Mouse (Mus musculus) cerebellum, adult 9-10 months (tissue): ENCODE measurements around the gene Rapgef3.

Source experiments
- DNase-seq: peaks from one replicate; pipeline ENCODE4 v3.0.0; 2022

Rapgef3 gene

DNA sequence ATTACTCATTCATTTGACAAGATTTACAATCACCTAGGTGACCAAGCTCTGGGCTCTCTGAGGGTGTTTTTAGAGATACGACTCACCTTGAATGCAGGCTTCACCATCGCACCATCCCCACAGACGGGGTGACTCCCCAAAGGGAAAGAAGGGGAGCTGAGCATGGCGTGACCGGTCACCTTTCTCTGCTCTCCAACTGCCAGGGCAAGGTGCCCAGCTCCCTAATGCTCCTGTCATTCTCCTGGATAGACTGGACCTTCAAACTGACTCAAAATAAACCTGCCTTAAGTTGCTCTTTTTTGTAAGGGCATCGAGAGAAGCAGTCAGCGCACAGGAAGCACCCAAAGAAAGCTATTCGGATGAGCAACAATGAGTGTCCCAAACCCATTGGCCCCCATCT, 2.5 kb upstream of the Rapgef3 start:
- DNase-seq = no peak

DNA sequence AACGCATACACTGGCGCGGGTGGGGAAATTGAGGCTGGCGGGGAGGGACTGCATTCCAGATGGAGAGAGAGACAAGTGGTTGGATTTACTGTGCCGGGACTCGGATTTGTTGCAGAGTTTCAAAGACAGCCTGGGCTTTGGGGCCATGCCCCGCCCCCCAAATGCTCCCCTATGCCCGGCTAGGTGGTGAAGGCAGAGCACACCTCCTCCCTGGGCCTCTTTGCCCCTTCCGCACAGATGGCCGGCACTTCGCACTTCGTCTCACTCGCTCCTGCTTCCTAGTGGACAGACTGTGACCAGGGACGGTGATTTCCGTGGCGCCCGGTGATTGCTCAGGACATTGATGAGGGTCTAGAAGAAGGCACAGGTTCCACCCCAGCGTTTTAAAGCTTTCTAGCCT, 420 bp upstream of the Rapgef3 start:
- no peak for DNase-seq

DNA sequence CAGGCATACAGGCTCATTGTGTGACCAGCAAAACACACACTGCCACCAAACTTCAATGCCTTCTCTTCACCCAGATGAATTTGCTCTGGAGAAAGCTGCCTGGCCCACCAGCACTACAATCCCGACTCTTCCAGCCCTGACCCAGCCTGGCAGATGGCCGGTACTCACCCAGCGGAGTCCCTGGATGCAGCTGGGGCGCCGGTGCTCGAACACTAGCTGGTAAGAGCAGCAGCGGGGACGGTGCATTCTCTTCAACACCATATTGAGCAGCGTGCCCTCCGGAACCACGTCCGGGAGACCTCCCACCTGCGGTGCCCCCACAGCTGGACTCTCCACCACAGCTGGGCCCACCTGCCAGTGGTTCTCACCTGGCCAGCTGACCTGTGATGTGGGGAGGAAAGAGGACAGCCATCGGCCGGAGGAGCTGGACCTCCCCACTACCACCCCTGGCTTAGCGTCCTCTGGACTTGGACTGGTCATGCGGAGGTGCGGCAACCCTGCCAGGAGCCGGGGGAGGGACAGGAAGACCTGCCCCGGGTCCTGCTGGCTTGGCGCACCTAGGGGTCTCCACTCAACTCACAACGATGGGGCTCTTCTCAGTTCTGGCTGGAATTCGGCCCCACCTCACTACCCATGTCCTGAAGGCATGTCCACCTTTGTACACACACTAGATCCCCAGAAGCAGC, 1.0 kb downstream of the Rapgef3 start:
- no peak for DNase-seq

DNA sequence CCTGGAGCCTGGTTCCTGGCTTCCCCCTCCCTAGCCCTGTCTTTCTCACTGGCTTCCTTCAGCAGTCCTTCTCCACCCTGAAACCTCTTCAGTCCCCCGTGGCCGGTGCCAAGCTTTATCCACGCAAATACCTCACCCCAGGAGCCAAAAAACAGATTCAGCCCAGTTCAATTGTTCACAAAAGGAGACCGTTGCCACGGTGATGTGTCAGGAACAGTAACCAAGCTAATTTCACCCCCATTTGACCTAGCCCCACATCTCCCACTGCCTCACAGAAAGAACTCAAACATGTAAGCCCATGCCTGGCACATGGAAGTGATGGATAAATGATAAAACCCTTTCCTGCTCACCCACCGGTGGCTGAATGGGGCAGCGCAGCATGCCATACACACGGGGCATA, 1.6 kb downstream of the Rapgef3 start:
- no peak for DNase-seq

DNA sequence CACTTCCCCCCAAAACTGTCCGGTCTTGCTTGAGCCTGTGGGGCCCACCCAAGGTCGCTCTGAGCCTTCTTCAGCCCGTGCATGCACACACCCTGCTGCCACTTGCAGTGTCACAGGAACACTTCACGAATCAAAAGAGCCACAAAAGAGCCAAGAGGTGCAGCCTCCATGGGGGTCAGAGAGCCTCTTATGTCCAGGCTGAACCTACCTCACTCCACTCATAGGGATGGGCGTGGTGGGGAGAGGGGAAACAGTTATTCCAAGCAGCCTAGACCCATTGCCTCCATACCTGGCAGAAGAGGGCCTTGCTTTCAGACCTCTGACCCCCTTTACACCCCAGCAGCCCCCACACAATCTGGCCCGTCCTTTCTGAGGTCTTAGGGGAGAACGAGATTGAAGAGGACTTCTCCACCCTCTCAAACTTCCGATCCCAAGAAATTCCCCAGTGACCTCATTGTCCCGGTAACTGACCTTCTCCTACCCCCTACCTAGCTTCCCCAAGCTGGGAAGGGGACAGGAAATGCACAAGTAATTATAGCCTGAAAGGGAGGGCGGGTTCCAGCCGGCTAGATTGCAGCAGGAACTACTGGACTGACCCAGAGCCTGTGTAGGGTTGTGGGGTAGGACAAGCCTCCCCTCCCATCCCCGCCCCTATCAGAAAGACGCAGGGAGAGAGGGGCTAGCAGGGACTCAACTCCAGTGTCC, 2.5 kb downstream of the Rapgef3 start:
- no peak for DNase-seq

DNA sequence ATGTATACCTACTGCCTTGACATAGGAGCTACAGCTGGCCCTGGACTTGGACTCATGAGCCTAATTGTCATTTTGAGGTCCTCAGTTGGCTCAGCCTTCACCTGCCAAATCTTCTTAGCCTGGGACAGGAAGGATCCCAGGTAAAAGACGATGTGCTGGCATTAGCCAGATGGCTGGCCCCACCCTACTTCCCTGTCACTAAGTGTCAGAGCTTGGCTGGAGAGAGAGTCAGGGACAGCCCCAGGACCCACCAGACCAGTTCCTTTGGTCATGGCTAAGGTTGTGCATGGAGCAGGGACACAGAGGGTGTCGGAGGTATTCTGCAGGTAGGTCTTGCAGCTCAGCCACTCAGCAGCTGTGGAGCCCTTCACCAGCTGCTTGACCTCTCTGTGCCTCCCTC, 3.2 kb downstream of the Rapgef3 start:
- DNase-seq = no peak

DNA sequence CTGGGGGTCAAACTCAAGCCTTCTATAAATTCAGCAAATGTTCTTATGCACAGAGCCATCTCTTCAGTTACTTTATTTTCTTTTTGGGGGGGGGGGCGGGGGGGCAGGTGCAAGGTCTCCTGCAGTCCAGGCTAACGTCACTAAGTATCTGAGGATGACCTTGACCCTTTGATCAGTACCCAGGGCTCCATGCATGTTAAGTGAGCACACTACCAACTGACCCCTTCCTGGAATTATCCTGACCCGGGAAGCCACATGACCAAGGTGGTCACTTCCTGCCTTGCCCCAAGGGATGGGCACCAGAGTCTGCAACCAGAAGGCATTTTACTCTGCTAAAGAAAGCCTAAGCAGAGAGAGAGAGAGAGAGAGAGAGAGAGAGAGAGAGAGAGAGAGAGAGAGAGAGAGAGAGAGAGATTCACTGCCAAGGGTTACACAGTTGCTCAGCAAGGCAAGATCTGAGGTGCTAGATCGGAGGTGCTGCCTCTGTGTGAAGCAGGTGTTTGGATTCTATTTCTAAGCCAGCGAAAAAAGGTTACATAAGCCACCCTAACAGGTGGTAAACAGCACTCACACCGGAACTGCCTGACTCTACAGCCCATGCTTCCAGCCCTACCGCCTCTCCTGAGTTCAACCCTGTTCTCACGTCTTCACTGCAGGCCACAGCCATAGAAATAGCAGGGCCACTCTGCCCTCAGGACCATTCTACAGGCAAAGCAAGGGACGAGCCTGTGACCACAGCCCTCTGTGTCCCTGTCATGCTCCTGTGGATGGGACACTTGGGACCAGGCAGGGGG, 4.3 kb downstream of the Rapgef3 start:
- no peak for DNase-seq

DNA sequence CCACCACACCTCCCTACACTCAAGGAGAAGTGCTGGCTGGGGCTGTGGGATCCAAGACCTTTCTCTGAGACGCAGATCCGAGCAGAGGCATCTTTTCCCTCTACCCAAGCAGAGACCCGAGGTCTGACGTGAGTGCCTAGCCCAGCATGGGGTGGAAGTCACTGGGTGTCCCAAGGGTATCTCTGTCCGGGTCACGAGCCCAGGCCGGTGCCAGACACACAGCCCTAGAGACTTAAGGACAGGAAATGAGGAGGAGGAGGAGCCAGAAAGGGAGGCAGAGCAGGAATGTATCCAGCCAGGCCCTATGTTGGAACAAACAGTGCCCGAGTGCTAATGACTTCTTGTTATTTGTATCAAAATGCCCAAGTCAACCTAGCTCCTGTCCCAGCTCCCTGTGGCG, 5.0 kb downstream of the Rapgef3 start:
- DNase-seq = no peak

DNA sequence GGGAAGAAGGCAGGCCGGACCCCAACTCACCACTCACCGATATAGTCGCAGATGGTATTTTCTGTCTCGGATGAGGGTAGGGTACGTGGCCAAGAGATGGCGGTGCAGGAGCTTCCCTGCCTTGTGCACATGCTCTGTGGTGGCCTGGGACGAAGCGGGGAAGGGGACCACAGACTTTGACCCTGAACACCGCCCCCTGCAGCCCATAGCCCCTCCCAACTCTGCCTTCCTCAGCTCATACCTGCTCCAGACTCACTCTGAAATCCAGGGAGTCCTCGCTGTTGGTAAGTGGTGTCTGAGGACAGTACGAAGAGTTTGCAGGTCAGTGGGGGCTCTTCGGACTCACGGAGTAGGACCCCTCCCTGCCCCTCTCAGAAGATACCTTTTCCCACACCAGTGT, 6.3 kb downstream of the Rapgef3 start:
- no peak for DNase-seq

DNA sequence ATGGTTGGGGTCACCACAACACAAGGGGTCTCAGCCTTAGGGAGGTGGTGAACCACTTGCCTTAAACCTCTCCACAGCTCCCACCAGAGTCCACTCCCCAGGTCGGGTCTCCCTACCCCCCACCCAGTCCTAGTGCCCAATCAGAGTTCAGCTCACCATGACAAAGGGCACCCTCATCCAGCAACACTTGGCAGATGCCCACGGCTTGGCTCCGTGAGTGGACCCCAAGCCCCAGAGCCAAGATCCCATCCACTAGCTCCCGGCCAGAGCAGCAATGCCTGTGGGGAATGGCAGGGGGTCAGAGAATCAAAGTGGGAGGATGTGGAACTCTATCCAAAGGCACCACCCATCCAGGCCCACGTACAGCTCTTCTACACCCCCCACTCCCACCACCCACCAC, 6.8 kb downstream of the Rapgef3 start:
- DNase-seq = no peak

DNA sequence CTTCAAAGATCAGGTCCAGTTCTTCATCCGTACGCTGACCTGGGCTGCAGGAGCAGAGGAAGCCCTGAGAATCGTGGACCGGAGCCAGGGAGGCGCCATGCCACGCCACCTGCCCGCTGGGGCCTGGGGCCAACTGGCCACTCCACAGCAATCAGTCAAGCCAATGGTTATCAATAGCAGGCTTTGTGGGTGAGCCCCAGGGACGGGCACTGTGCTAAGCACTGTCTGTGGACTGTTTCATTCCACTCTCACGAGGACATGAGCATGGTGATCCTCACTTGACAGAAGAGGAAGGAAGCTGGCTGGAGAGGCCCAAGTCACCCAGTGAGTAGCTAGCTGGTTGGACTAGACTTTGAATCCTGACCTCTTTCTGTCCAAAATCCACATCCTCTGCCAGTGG, 7.8 kb downstream of the Rapgef3 start:
- DNase-seq = peak; percentile 74

DNA sequence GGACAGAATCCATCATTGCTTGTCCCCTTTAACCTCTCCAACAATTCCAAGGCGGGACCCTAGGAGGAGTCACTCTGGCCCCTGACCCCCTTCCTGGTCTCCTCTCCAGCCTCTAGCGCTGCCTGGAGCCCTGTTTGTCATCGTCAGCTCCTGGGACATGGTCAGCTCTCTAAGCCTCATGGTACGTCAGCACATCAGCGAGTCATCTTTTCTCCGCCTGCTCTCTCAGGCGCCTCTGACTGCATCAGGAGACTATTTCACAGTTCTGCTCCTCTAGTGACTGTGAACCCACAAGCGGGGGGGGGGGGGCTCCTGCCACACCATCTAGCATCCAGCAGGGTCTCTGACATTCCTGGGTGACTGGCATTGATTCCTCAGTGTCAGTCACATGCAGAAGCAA, 12.4 kb downstream of the Rapgef3 start:
- DNase-seq = no peak

DNA sequence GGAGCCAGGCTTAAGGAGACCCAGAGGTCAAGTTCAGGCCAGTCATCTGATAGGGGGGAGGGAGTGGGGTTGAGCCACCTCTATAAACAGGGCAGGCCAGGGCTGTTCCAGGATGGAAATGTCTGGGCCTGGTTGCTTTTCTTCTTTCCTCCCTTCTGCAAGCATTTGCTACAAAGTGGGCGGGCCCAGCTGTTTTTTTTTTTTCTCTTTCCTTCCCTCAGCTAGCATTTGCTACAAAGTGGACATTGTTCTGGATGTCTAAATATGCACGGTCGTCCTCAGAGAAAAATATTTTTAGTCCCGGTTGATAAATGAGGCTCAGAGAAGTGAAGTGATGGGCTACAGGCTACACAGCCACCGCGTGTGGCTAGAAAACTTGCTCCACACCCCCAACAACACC, 13.3 kb downstream of the Rapgef3 start:
- no peak for DNase-seq

DNA sequence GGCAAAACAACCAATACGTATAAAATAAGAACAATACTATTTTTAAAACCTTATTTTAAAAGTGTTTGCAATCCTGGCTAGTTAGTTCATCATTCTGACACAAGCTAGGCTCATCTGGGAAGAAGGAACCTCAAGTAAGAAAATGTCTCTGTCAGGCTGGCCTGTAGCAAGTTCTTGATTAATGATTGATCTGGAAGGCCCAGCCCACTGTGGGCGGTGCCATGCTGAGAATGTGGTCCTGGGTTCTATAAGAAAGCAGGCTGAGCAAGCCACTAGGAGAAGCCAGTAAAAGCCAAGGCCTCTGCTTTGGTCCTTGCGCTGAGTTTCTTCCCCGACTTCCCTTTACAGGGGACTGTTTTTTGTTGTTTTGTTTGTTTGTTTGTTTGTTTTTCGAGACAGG, 15.3 kb downstream of the Rapgef3 start:
- DNase-seq = no peak

DNA sequence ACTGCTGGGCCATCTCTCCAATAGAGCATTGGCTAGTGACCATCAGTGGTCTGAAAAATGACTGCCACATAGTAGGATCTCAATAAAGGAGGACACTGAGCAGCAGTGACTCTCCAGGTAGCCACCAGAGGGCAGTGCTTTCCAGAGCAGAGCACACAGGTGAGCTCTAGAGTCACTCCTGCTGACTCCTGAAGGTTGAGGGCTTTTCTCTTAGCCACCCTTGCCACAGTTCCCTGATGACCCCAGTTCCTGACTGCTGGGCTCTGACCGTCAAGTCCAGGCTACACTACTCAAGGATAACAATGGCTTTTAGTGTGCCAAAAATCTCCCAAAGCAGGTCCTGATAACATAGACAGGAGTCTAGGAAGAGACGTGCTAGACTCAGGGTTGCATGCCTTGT, 16.1 kb downstream of the Rapgef3 start:
- DNase-seq = no peak

DNA sequence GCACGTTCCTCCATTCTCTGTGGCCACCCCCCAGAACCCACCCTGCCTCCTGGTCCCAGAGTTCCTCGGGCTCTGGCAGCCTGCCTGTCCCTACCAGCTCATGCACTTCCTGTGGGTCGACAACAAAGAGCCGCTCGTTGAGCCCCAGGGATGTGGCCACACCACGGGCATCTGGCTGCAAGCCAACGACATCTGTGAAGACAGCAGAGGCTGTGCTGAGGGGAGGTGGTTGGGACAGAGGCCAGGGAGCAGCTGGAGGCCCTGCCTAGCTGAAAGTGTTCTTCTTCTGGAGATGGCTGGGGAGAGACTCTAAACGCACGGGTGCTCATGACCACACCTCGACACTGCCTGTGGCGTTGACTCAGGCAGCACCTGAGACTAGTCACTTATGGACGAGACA, 17.1 kb downstream of the Rapgef3 start:
- DNase-seq = peak; percentile 36

DNA sequence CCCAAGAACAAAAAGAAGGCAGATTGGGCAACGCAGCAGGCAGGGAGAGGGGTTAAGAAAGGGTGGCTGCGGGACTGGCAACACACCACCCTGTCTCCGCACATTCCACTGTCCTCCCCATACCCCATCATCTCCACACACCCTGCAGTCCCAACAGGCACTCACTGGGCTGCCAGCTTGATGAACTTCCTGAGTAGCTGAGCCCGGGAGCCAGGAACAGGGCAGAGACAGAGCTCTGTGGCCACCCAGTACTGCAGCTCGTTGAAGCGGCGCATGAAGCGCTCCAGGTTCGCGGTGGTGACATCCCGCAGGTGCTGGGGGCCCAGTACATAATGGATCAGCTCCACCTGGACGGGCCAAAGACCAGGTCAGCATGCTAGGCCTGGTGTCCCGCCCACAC, 17.9 kb downstream of the Rapgef3 start:
- DNase-seq = no peak

DNA sequence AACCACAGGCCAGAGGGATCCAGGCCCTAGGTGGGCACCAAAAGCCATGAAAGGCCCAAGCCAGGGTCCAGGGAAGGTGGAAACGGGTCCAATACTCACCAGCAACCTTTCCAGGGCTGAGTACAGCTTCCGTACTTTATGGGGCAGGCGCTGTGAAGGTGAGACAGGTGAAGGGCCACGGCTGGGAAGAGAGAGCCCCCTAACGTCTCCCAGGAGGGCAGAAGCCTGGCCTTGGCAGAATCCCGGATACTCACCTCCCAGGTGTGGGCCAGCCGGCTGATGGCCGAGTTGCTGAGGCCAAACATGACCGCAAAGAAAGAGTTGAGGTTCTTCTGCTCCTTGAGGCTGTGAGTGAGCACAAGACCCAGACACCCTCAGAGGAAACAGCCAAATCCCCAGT, 18.4 kb downstream of the Rapgef3 start:
- no peak for DNase-seq

DNA sequence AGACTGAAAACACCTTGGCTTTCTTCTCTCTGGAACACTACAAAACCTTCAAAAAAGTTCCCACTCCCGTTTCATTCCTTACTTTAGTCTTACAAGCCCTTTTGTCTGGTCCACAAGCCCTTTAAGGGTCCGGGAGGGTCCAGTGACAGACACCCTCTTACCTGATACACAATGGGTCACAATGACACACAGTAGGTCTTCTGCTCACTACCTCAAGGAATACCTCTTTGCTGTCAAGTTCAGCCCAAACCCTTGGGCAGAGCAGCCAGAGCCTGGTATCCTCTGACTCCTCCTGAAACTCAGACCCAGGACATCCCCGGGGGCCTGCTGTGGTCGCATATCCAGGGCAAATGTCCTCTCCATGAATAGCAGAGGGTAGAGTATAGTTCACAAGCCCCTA, 18.8 kb downstream of the Rapgef3 start:
- no peak for DNase-seq

DNA sequence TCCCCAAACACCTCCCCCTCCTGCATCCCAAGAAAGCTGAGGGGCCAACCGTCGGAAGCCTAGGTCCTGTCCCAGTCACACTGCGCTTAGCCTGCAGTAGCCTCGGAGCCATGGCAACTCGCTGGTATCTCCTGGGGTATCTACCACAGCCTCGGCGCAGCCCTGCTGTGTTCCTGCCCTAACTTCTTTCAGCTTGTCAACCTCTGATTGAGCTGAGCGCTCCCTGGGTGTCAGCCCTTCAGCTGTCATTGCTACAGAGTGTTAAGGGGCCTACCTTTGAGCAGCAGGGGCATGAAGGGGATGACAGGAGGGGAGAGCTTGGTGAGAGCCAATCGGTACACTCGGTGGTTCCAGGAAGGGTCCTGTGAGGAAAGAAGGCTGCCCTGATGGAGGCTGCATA, 19.5 kb downstream of the Rapgef3 start:
- DNase-seq = no peak

DNA sequence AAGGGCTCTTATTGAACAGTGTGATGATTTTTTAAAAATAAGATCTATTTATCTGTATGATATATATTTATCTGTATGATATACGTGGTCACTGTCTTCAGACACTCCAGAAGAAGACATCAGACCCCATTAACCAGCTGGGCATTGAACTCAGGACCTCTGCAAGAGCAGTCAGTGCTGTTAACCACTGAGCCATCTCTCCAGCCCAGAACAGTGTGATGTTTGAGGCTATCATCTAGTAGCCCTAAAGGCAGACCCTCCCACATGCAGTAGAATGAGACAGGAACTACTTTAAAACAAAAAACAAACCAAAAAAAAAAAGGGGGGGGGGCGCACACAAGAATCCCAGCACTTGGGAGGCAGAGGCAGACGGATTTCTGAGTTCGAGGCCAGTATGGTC, 20.3 kb downstream of the Rapgef3 start:
- no peak for DNase-seq

DNA sequence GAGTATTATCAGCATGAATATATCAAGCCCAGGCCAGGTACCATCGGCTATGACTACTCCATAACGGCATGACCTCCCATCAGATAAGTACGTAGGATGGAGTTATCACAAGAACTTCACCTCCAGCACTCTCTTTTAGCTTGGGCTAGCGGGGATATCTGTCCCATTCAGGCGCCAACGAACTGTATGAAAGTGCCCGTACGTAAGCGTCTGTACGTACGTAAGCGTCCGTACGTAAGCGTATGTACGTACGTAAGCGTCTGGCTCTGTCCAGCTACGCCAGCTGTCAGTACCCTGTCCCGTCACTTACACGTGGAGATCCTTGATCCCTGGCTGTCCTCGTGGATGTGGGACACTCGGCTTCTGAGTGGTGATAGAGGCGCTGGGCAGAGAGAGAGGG, 21.0 kb downstream of the Rapgef3 start:
- DNase-seq = no peak

DNA sequence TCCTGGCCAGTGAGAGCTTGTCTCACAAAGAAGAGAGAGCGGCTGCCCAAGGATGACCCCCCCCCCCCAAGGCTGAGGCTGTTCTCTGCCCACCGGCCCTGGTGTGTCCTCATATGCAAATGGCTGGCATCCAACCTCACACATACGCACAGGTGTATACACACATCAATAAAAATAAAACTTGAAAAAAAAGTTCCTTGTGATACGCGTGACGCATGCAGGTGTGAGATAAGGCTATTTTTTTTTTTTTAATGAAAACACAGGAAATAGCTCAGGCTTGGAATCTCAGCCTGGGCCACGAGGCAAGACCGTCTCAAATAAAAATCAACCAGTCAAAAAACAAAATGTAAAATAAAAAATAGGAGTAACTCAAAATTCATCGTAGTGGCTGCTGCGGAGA, 21.5 kb downstream of the Rapgef3 start:
- DNase-seq = no peak

DNA sequence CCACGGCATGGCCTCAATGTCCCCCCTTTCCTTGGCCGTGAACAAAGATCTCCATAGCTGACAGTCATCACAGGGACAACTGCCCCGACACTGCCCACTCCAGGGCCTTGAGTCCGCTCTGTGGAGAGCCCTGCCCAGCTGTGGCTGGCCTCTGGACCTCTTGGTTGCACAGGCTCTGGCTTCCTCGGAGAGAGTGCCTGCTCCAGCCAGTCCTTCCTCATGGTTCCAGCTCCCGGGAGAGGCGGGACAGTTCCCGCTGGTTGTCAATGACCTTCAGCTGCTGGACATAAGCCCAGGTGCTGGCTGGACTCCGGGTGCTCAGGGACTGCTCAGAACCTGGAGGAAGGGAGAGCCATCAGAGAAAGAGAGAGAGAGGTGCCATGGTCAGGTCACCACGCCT, 22.4 kb downstream of the Rapgef3 start:
- DNase-seq = no peak
